Mouse (Mus musculus) heart, postnatal 36 days (tissue): ENCODE measurements at regions not wholly inside any gene's neighbourhood (a gene's known extent, or its start where the extent isn't known, plus 50 kb on each side); places are given as distances from the start of the nearest gene placed in this dataset.

ENCODE experiments used
- DNase-seq, 2 experiments: peaks; one replicate each; pipeline ENCODE4 v3.0.0; 2021 to 2022
- intact Hi-C: fragments of 180-260 bp; cut with DNase I; formaldehyde crosslinking; loops from one replicate; pipeline ENCODE4 v1.15.1; 2025

- no peak for DNase-seq
- intact Hi-C loops, result no loop called here
Measured at GRCm38 (mm10) chr8:34505829-34506555, 394.5 kb upstream of the Gm10131 start.

GRCm38 (mm10) chr8:34505102-34505501 lies 393.6 kb upstream of the Gm10131 start:
- intact Hi-C loops, result no loop called here

DNA sequence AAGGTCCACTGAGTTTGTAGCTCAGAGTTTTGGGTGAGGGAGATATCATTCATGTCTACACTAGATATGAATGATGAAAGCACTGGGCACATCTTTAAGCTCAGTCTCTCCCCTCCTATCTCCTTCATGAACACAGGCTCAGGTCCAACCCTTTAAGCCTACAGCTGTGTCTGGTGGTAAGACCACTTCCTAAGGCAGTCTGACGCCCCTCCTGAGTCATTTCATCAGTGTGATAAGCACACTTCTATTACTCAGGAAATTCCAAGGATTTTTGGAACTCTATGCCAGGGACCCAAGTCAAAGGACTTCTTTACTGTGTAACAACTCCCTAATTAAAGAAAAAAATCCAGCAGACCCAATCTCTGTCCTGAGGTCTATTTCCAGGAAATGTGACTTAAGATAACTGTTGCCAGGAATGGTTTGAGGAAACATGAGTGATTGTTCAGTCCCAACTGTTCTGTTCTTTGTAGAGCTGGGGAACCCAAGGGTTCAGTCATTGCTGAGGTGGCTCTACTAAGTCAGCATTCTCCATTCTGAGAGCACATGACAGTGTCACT lies 391.1 kb upstream of the Gm10131 start:
- DNase-seq, result no peak
- intact Hi-C loops, result no loop called here

More at GRCm38 (mm10) chr8:34505102-34505501, 393.6 kb upstream of the Gm10131 start:
- DNase-seq, result no peak

- intact Hi-C loops, result no loop called here
- no peak for DNase-seq
Measured at GRCm38 (mm10) chr8:34499196-34499595, 387.7 kb upstream of the Gm10131 start.

- intact Hi-C loops, result no loop called here
- DNase-seq, result no peak
Measured at GRCm38 (mm10) chr8:34496751-34497150, 385.2 kb upstream of the Gm10131 start.

- DNase-seq, result no peak
- intact Hi-C loops, result no loop called here
Measured at GRCm38 (mm10) chr8:34495974-34496373, 384.4 kb upstream of the Gm10131 start.

DNA sequence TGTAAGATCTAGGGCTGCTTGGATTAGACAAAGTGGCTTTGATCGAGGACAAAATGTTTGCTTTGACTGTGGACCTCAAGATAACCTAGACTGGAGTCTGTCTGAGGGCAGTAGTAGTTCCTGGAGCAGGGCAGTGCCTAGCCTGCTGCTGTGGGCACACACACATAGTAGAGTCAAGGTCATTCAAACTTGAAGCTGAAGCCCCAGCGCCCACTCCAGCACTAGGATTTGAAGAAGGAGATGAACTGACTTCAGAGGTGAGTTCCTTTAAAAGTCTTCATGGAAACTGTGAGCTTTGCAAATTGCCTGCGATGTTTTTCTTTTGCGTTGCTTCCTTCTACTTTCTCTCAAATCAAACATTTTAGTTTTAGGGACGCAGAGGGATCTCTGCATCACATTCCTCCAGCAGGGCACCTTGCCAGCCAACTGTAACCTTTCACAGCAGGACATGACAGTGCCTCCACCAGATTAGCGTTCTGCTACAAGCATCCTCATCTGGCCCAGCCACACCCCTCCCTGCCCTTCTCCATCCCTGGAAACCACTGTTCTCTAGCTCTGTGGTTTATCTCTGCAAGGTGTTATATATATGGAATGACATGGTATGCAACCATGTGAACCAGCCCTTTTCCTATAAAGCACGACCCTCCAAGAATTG lies 377.3 kb upstream of the Gm10131 start:
- intact Hi-C loops, result no loop called here
- no peak for DNase-seq

GRCm38 (mm10) chr8:34486433-34487096 lies 375.0 kb upstream of the Gm10131 start:
- DNase-seq, result no peak
- intact Hi-C loops, result no loop called here

DNA sequence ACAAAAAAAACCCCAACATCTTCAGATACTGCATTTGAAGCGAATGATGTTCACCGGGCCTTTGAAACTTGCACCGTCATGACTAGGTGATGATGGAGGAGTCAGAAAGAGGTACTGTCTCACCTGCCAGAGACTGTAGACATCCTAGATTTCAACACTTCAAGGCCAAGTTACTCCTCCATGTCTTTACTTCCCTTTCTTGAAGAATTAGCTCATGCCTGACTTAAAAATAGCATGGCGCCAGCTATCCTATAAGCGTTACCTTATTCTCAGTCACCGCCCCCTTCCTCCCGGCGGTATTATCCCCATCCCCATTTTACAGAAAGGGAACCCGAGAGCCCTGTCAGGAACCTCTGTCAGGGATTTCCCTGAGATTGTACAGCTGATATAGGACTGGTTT lies 374.4 kb upstream of the Gm10131 start:
- intact Hi-C loops, result loop anchor here (1.0 to 2.0 kb wide), 2 partner anchors 305 to 330 kb away; no protein-coding TSS in a partner anchor
- no peak for DNase-seq

GRCm38 (mm10) chr8:34485346-34485745 lies 373.8 kb upstream of the Gm10131 start:
- intact Hi-C loops, result loop anchor here (1.0 to 2.0 kb wide), 2 partner anchors 305 to 331 kb away; no protein-coding TSS in a partner anchor
- DNase-seq, result no peak

DNA sequence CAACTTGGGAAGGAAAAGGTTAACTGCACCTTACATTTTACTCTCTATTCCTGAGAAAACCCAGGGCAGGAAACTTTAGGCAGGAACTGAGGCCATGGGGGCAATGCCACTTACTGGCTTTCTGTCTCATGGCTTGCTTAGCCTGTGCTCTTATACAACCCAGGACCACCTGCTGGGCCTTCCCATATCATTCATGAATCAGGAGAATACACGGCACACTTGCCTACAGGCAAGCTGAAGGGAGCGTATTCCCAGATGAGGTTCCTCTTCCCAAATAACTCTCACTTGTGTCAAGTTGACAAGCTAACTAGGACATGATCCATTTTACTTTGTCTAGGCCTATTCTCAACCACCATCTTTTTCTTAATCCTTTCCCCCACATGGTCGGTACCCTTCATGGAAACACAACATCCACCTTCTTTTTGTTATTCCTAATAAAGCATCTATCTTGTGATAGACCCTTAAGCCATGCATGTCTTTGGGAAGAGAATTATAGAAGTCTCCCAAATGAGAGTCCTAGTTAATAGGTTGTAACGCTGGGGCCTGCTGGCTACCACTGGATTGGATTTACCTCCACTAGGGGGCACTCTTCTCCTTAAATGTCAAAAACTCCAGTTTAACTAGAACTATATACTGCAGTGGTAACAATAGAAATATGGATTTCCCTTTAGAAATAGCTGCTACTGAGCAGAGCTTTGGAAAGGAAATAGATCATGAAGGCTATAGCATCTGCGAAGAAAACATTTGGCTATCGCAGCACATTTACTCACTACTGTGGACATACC lies 373.2 kb upstream of the Gm10131 start:
- DNase-seq, result peak; percentile 29 to 56
- intact Hi-C loops, result loop anchor here (1.0 to 5.0 kb wide), 3 partner anchors 267 to 332 kb away; no protein-coding TSS in a partner anchor

GRCm38 (mm10) chr8:34483212-34483611 lies 371.7 kb upstream of the Gm10131 start:
- intact Hi-C loops, result loop anchor here (5.0 kb wide), 1 partner anchor 266 kb away; no protein-coding TSS in a partner anchor
- no peak for DNase-seq

GRCm38 (mm10) chr8:34482676-34483075 lies 371.1 kb upstream of the Gm10131 start:
- no peak for DNase-seq
- intact Hi-C loops, result loop anchor here (5.0 kb wide), 1 partner anchor 265 kb away; no protein-coding TSS in a partner anchor

DNA sequence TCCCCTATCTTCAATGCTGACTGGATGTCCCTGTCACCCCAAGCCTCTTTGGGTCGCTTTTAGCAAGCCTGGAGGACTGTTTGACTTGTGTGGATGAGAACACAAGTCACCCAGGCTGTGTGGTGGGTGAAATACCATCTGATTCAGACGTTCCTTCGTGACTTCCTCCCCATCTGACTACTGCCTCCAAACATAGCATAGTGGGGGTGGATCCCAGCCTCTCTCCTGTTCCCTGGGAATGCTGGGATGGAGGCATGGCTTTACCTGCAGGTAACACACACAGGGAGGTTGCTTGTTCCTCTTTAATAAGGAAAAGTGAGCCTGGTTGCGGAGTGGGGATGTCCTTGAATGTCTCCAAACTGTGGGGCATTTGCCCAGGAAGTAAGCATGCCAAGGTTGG lies 369.0 kb upstream of the Gm10131 start:
- intact Hi-C loops, result loop anchor here (5.0 kb wide), 1 partner anchor 263 kb away; no protein-coding TSS in a partner anchor
- no peak for DNase-seq

DNA sequence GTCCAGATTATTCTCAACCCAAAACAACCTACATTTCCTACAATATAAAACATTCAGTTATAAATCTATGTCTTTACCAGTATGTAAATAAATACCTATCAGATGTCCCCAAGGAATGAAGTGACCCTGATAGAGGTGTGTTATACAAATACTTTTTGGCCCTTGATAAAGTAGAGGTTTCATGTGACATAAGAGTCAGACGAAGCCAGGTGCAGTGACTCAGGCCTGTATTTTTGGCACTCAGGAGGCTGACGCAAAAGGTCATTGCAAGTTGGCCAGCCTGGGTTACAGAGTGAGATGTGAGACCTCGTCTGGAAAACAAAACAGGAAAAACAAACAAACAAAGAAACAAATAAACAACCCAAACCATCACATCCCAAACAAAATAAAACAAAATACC lies 367.4 kb upstream of the Gm10131 start:
- intact Hi-C loops, result loop anchor here (5.0 kb wide), 1 partner anchor 277 kb away; no protein-coding TSS in a partner anchor
- no peak for DNase-seq

- no peak for DNase-seq
- intact Hi-C loops, result loop anchor here (5.0 kb wide), 1 partner anchor 276 kb away; no protein-coding TSS in a partner anchor
Measured at GRCm38 (mm10) chr8:34478465-34478864, 366.9 kb upstream of the Gm10131 start.

- no peak for DNase-seq
- intact Hi-C loops, result loop anchor here (5.0 kb wide), 1 partner anchor 274 kb away; no protein-coding TSS in a partner anchor
Measured at GRCm38 (mm10) chr8:34476146-34476820, 364.7 kb upstream of the Gm10131 start.

GRCm38 (mm10) chr8:34474593-34474992 lies 363.1 kb upstream of the Gm10131 start:
- intact Hi-C loops, result no loop called here
- peak; percentile 20 to 48 for DNase-seq

- intact Hi-C loops, result no loop called here
- DNase-seq, result no peak
Measured at GRCm38 (mm10) chr8:34473769-34474168, 362.2 kb upstream of the Gm10131 start.
